Mouse (Mus musculus) thymus, postnatal 14 days (tissue): ENCODE results near the gene Klhdc8a.

Experiments
- DNase-seq: peaks from one replicate; pipeline ENCODE4 v3.0.0; 2021

Gene Klhdc8a

DNA sequence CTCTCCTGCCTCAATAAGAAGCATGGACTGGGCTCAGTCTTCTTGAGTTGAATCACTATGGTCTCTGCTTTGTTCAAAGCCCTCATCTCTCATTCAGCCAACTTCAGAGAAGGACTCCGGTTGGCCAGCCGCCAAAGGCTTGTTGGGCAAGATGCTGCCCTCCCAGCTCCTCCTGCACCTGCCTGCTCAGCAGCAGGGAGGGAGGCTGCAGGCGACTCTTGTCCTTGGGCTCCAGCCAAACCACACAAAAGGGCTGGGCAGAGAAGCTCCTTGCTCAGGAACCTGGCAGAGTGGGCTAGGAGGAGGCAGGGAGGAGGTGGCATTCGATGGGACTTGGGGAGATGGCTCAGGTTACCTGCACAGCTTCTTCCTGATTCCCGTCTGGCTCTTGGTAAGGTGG, 20.8 kb downstream of the Klhdc8a start:
- DNase-seq: no peak

DNA sequence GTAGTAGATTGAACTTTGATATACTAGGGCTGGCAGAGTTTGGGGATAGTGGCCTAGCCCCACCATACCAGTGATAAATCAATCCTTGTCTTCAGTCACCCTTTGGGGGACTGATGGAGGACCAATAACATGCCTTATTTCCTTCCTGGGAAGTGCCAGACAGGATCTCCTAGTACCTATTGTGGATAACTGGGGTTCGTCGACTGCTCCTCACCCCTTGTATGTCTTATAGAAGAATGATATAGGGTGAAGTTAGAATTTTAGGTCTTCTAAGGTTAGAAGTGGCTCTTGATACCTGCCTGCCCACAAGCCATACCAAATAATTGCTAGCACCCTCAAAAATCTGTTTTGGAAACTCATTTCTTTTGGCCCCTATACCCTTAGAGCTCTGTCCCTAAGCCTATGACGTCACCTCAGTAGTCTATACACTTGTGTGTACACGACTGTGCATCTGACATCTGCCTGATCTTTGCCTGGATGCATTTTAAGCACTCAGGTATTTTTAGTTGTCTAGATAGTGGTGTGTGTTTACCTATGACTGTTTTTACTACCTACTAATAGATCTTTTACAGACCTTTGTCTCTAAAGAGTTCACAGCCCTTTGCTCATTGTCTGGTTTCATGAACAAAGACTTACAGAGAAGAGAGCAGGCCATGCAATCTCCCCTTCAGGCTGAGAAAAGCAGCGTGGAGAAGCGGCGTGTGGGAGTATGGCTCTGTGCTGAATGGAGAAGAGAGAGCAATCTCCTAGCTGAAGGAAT, 23.6 kb downstream of the Klhdc8a start:
- DNase-seq: no peak

DNA sequence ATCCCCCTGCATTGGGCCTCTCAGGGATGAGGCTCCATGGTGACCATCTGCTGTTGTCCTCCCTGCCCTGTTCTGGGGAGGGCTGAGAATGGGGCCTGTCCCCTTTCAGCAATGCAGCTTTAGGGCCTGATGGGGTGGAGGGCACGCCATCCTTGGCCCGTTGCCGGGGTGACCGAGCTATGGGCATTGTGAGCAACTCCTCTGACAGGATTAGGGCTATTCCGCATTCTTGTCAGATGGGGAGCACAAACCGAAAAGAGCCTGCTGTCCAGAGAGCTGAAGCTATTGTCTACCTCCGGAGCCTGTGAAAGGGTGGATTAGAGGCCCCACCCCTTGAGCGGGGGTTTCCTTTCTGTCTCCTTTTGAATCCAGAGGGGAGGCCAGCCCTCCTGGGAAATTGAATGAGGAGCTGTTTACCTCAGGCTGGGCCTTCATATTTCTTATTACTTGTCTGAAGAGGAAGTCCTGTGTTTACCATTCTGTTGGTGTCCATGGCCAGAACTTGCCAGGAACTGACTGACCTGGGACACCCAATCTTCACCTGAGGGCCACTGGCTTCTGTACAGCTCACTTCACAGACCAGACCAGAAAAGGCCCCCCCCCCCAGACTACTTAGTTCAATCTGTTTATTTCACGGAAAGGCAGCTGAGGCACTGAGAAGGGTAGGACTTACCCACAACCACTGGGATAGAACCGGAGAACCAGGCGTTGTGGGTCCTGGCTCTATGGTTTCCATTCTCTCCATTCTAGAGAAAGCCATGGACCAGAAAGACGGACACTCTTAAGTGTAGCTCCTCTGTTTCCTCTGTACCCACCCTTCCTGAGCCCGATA, 24.5 kb downstream of the Klhdc8a start:
- no peak for DNase-seq

DNA sequence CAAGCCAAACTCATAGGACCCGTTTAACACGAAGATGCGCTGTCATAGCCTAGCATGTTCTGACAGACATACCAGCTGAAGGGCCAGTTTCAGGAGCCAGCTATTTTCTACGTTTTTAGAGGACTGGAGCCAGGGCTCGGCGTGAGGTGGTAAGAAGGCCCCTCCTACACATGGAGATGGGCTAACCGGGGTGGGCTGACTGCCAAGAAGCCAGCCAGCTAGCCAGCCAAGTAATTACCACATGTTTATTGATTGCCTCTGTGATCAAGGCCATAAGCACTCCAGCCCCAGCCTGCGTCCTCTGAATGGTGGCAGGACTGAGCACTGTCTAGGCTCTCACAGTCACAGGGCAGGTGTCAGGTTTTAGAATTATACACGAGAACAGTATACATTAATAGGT, 28.4 kb downstream of the Klhdc8a start:
- no peak for DNase-seq

DNA sequence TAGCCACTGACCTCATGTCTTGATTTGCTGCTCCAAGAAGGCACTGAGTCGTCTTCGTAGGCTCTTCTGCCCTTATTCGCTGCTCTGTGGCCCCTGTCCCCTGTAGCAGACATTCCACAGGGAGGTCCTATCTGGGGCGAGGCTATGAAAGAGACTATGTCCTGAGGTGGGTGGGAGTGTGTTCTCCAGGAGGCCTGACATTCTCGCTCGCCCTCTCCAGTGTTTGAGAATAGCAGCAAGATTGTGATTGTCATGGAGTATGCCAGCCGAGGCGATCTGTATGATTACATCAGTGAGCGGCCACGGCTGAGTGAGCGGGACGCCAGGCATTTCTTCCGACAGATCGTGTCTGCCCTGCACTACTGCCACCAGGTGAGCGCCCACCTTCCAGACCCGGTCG, 29.1 kb downstream of the Klhdc8a start:
- DNase-seq: no peak

DNA sequence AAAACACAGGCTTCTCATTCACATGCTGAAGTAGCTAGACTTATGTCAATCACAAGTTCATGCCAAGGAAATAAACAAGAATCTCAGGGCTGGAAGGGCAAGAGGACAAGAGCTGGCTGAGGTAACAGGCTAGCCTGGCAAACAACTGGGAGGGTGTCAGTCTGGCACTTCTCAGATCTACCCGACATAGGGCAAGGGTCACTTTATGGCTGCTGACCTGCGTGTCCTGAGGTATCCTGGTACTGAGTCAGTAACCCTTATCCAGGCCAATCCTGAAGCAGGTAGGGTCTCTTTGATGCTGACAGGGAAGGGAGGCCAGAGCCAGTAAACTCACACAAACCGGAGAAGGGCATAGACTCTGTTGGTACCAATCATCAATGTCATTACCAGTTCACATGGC, 30.1 kb downstream of the Klhdc8a start:
- no peak for DNase-seq

DNA sequence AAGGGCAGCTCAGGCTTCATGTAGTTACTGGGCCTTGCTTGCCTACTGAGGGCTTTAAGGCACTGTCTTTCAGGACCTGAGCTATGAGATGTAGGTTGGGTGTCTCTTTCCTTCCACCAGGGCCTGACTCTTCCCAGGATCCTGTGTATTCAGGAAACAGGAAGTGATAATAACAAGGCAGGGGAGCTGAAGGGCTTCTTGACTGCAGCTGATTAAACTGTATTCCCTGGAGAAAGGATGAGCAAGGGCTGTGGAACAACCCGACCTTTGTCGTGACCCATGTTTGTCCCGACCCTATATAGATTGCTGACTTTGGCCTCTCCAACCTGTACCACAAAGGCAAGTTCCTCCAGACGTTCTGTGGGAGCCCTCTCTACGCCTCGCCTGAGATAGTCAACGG, 31.2 kb downstream of the Klhdc8a start:
- DNase-seq: no peak

DNA sequence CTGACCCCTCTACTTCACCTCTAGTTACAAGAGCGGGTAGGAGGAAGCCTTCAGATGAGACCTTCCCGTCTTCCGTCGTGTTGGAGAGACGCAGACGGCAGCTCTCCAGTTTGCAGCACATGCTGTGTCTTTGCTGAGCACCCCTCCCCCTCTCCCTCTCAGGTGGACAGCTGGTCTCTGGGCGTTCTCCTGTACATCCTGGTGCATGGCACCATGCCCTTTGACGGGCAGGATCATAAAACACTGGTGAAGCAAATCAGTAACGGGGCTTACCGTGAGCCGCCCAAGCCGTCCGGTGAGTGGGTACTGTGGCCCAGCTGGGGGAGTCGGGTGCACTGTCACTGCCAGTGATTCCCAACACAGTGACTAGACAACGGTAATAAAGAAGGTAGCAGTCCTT, 32.0 kb downstream of the Klhdc8a start:
- no peak for DNase-seq

DNA sequence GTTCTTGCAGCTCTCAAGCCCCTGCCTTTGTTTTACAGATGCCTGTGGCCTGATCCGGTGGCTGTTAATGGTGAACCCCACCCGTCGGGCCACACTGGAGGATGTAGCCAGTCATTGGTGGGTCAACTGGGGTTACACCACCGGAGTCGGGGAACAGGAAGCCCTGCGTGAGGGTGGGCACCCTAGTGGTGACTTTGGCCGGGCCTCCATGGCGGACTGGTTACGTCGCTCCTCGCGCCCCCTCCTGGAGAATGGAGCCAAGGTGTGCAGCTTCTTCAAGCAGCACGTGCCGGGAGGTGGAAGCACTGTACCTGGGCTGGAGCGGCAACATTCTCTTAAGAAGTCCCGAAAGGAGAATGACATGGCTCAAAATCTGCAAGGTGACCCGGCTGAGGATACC, 32.9 kb downstream of the Klhdc8a start:
- DNase-seq: no peak

DNA sequence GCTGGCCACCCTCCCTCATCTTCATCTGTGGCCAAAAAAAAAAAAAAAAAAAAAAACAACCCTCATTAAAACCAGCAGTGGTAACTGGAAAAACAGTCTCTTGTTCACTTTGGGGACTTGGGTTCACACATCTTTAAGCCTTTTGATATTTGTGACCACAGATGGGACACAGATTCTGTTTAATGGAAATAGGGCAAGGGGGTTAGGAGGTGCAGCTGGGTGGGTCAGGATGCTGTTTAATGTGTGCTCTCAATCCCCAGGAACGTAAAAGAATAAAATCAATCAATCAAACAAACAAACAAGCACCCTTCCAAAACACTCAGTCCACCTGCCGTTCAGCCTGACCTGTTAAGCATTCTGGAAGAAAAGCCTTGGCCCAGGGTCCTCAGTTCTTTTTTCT, 34.8 kb downstream of the Klhdc8a start:
- DNase-seq: no peak

DNA sequence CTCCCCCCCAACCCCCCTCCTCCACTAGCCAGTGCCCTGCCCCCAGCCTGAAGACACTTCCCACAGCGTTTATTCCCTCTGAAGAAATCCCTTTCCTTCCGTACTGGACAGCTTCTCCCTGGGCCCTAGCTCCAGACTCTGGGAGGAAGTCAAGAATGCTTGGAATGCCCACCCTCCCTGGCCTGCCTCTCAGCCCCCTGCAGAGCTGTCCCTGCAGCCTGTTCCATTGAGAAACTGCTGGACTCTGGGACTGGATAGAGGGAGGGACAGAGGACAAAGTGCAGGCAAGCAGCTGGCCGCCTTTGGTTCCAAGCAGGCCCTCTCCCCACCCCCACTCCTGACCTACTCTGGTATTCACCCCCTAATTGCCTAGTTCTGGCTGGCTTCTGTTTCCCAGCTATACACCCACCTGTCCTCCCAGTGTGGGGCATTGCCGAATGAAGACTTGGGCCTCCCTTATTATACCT, 35.3 kb downstream of the Klhdc8a start:
- DNase-seq: no peak

DNA sequence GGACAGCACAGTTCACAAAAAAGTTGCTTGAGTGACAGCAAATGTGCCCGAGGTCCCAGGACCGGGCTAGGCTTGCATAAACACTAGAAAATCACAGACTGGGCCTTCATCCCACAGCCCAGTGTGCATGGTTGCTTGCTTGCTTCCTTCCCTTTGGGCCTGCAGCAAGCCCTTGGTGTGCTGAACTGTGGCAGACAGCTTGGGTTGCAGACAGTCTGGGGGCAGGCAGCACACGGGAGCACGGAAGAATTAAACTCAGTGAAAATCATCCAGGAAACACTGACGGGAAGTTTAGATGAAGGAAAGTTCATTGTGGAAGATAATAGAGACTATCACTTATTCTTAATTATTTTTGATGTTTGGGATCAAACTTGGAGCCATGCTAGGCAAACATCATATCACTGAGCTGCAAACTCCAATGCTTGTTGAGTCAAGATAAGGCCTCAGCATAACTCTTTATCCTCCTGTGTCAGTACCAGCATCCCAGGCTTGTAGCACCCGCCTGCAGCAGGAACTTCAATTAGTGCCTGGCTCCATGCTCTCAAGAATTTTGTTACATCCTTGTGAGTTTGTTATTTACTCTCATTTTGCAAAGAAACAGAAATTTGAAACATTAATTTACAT, 35.9 kb downstream of the Klhdc8a start:
- no peak for DNase-seq

DNA sequence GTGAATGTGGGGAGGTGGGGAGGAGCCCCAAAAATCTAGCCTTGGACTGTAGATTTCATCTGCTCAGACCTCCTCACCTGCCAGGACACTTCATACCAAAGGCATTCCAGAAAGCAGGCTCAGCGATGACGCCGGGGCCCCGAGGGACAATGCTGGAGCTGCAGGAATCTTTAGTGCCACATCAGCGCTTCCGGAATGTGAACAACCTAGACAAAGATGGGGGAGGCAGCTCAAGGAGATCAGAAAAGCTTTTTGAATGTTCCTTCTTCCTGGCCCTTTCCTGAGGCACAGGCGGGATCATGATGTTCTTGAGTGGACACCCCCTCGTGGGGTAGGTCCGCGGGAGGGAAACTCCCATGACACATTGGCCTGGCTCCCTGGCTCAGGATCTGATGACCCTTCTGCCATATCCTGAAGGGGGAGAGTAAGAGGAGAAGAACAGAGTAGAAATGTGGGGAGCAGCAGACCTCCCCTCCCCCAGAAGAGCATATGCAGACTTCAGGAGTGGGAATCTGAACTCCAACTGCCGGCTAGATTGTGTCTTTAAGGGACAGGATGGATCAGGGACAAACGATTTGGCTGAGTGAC, 37.0 kb downstream of the Klhdc8a start:
- DNase-seq: no peak

DNA sequence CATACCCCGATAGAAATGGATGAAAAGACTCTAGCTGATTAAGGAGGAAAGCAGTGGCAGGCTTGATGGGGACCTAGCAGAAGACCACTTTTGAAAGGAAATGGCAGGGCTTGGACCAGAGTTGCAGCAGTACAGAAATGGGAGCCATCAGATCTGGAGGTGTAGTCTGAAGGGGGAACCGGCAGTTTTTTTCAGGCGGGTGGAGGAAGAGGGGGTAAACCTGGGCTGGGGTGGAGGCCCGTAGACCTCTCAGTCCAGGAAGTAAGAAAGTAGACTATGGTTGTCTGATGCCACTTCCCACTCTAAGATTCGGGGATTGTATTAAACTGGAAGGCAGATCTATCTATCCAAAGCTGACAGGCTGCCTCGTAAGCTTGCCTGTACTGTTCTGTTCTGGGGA, 38.5 kb downstream of the Klhdc8a start:
- DNase-seq: peak; percentile 30

DNA sequence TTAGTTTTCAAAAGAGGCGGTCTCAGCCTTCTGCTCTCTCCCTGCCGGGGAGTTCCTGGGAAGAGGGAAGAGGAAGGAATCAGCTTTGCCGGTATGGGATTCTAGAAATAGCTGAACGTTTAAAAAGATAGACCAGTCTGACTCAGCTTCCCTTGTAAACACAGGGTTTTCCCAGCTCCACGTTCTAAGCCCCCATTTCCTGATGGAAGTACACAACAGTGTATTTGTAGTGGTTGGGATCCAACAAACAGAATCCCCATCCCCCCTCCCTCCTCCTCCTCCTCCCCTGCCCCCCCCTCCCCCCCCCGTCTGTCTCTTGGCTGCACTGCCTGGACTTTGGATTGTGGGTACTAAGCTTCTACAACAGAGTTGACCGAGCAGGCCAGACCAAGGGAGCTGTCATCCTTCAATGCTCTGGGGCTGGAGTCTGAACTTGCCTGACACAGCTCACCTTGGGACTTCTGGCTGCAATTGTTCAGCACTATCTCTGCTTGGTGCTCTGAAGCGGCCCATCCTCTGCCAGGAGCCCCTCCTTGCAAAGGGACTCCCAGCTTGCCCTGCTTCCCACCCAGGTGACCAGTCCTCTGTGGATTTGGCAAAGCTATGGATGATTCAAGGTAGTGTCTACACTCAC, 39.7 kb downstream of the Klhdc8a start:
- no peak for DNase-seq

DNA sequence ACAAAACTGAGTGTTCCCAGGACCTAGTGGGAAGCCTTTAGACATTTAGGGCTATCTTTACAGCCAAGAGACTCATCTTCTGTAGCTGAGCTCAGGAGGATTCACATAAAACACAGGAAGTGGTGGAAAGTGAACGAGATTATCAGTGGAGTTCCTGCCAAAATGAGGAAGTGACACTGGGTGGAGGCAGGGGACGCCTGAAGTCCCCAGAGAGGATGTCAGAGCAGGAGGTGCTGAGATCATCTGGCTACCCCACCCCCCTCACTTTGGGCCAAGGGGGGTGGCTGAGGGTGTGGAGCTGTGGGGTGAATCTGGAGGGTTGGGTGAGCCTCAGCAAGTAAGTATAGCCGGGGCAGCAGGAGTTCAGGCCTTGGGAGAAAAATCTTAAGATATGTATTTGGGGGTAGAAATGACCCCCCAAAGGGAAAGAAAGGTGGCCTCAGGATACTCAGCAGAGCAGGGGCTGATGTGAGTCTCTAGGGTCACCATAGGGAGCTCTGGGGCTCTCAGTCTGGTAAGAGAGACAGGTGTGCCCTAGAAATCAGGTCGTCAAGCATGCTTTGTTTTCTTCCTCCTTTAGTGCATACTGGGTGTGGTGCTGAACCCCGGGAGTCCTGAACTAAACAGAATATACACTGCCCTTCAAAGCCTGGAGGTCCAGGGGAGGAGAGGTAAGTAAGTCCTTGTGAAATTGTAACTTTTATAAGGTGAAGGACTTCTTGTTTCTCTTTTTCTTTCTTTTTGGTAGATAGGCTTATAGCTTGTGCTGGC, 43.5 kb downstream of the Klhdc8a start:
- DNase-seq: peak; percentile 80

DNA sequence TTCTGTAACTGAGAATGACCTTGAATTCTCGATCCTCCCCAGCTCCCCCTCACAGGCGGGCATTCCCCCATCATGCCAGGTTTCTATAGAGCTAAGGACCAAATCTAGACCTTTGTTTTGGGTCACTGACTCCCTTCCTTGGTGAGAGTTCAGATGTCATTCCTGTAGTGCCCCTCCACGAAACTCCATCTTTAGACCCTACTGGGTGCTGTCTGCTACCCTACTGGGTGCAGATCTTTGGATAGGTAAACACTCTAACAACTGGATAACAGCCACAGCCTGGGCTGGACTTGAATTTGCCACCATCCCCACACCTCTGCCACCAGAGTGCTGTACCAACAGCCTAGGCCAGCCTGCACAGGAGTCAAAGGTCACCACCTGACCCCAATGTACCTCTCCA, 44.1 kb downstream of the Klhdc8a start:
- no peak for DNase-seq

DNA sequence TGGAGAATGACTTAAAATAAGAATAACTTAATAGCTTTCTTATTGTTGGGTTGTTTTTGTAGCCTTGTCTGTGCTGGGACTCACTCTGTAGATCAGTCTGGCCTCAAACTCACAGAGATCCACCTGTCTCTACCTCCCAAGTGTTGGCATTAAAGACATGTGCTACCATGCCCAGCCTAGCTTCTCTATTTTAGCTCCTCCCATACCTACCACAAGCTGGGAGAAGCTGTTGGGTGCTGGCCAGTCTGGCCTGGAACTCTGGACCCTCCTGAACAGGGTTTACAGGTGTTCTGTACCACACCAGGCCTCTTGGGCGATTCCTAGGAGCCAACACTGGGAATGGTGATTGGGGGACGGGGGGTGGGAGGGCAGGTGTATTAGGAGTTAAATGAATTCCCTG, 44.8 kb downstream of the Klhdc8a start:
- no peak for DNase-seq

DNA sequence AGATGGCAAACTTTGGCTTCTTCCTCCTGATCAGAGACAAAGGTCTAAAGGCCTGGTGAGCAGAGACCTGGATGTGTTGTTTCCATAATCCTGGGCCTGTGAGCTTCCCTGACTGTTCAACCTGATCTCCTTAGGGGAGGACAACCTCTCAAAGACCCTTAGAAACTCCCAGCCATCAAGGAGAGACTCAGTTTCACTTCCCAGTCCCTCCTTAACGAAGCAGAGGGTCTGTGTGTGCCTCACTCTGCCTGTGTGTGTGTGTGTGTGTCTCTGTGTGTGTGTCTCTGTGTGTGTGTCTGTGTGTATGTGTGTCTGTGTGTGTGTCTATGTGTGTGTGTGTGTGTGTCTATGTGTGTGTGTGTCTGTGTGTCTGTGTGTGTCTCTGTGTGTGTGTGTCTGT, 45.2 kb downstream of the Klhdc8a start:
- no peak for DNase-seq

DNA sequence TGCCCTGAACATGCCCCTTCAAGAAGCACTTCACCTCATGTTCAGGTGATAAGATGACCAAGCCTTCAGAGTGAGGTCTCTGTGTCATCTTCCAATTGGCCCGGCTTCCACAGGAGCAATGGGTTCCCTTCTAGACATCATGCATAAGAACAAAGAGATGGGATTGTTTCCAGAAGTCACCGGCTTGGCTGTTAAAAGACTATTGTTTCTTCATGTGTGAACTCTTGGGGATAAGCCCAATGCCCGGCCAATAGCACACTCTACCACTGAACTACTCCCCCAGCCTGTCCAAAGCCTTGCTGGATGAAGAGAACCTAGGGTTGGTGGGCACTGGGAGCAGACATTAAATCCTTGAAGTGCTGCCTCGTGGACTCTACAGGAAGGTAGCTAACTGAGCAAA, 47.1 kb downstream of the Klhdc8a start:
- DNase-seq: no peak

DNA sequence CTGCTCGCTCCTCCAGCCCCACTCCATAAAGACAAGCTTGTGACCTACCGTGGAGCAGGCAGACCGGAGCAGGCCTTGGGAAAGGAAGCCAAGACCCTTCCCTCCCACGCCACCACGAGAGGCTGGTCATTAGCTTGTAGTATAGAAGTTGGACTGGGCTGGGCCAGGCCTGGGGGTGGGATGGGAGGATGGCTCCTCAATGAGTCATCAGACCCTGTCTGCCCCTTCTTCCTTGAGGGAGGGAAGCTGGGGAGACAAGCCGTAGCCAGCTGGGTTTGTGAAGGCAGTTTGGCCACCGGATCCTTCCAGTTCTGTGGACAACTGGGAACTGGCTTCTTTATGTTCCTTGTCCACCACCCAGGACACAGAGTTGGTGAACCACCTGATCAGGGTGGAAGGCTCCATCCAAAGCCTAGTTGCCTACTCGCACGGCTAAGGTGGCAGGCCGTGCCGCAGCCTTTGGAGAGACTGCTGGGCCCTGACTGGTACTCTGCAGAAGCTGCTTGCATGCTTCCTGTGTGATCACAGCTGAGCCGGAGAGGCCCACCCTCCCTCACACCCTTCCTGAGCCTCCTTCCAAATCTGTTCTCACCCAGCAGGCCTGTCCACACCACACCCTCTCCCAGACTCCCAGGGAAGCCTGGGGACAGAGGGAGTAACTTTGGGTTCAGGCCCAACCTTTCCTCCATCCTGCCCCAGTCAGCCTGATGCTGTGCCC, 47.9 kb downstream of the Klhdc8a start:
- DNase-seq: no peak

DNA sequence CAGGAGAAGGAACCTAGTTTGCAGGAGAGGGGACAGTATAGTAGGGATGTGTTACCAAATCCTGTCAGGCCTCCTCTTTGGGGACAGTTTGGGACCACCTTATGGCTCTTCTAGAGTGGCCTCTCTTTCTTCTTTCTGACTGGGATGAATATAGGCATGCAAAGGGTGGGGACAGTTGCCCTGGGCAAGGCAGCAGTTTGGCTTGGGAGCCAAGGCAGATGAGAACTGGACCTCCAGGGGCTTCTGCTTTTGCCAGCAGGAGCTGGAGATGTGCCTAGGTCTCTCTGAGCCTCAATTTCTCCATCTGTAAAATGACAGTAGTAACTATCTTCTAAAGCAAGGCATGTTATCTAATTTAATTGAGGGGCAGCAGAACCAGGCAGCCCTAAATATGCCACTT, 48.5 kb downstream of the Klhdc8a start:
- DNase-seq: no peak
